Mouse (Mus musculus): ENCODE results near the gene Flad1.

Flad1 gene

DNA sequence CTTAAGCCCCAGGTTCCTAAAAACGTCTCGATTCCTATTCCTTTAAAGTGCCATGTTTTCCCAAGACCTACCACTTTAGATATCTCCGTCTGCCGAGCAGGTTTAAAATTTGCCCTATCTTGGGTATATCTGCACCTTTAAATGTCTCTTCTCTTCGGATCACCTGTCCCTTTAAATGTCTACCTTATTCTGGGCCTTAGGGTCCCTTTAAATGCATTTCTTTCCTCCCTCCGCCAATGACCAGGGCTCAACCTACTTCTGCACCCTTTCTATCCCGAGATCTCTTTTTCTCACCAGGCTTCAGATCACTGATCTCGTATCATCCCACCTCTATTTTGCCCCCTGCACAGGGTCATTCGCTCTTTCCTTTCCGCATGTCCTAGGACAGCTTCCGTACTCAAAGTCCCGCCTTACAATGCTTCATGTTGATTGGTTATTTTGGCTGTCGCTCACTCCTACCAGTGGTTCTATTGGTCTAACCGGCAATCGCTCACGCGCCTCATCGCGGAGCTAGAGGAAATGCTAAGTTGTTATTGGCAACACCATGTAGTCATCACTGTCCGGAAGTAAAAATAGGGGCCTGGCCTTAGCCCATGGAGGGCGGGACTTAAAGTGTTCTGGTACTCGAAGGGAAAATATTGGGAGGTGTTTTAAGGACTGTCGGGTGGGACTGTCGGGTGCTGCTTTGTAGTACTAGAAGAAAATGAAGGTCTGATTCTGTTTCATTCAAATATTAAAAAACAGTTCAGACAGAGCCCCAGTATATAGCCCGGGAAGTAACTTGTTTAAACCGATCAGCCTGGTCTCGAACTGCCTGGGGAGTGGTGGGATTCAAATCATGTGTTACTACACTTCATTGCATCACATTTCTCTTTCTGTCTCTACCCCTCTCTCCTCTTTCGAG is at the start of gene Flad1:
TSS of gene Flad1 (minus strand) at position 381 of the 904 bp plus-strand sequence.
- 3% methylated on average over 28 of the region's 28 CpGs for WGBS

GRCm38 (mm10) chr3:89458965-89459807 is 47.5 kb upstream of the Flad1 start:
- WGBS: under 1% methylated on average over 36 of the region's 36 CpGs

GRCm38 (mm10) chr3:89458372-89458964 is 46.8 kb upstream of the Flad1 start:
- 29% methylated on average over 13 of the region's 13 CpGs for WGBS

DNA sequence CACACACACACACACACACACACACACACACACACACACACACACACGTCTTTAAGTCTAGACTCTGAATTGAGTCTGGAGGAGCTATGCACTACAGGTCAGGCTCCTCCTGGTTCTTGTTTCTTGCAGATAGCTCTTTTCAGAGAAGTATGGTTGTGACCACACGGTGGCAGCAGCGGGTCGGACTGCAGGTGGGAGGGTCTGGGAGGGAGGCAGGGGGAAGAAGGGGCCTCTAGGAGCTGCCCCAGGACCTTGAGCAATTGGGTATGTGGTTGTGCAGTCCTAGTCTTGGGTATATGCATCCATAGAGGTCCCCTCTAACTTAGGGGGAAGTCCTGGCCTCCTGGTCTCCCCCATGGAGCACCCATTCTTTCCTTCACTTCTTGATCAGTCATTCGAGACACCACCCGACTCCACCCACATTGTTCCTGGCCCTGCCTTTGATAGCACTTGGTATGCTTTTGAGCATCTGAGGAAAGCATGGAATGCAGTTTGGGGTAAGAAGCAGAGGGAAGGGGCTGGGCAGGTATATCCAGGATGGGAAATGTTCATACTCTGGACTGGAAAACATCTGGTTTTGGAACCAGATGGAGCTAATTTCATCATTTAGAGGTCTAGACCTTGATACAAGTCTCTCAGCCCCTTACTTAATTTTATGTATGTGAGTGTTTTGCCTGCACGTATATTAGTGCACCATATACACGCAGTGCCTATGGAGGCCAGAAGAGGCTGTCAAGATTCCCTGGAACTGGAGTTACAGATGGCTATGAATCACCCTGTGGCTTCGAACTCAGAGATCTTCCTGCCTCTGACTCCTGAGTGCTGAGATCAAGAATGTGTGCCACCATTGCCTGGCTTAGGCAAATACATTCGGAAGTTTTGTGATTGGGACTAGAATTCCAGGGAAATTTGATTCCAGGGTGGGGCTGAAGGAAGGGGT is 45.3 kb upstream of the Flad1 start:
- 35% methylated on average over 10 of the region's 10 CpGs for WGBS

GRCm38 (mm10) chr3:89455786-89456285 is 44.2 kb upstream of the Flad1 start:
- WGBS: 92% methylated on average over 1 of the region's 1 CpGs

GRCm38 (mm10) chr3:89454401-89455177 is 42.9 kb upstream of the Flad1 start, which contains the start of gene Pmvk:
Pmvk (plus strand) TSS chr3:89454541.
- 79% methylated on average over 10 of the region's 10 CpGs for WGBS

- WGBS: 90% methylated on average over 1 of the region's 1 CpGs
These were observed 40.2 kb upstream of the Flad1 start for GRCm38 (mm10) chr3:89451916-89452315.

DNA sequence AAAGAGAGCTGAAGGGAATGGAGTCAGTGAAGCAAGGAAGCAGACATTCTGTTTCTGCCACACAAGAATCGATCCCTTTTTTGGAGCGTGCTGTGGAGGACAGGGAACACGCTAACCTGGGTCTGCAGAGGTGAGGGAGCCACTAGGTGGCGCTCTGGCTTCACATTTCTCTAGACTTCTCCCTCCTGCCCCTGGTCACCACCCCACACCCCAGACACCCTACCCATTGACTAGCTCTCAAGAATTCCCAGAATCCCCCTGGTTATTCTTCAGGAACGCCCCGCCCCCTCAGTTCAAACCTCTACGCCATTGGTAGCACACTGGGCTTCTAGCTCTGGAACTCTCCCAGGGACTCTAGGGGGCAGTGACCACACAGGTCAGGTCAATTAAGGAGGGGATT is 37.9 kb upstream of the Flad1 start:
- WGBS: 34% methylated on average over 7 of the region's 7 CpGs

GRCm38 (mm10) chr3:89448720-89449537 is 37.3 kb upstream of the Flad1 start:
- WGBS: 67% methylated on average over 13 of the region's 13 CpGs

DNA sequence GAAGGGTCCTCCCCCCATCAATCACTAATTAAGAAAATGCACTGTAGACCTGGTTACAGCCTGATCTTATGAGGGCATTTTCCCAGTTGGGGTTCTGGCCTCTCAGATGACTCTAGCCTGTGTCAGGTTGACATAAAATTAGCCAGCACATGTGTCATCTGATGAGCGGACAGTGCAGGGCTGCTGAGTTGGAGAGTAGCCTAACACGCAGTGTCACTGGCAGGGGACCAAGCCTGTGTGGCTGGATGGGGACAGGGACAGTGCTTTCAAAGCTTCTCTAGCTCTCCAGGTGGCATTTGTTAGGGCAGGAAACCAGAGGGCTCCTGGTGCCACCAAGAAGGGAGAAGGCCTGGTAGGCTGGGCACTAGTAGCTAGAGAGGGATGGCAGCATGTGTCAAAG is 29.0 kb upstream of the Flad1 start:
- 84% methylated on average over 2 of the region's 2 CpGs for whole genome bisulfite sequencing

- WGBS: 12% methylated on average over 5 of the region's 5 CpGs
These were observed 25.6 kb upstream of the Flad1 start for GRCm38 (mm10) chr3:89437269-89437668.

- WGBS: 8% methylated on average over 16 of the region's 16 CpGs
These were observed 24.8 kb upstream of the Flad1 start, which contains the start of gene Pbxip1 for GRCm38 (mm10) chr3:89436176-89437113. Pbxip1 (plus strand) TSS chr3:89436706.

DNA sequence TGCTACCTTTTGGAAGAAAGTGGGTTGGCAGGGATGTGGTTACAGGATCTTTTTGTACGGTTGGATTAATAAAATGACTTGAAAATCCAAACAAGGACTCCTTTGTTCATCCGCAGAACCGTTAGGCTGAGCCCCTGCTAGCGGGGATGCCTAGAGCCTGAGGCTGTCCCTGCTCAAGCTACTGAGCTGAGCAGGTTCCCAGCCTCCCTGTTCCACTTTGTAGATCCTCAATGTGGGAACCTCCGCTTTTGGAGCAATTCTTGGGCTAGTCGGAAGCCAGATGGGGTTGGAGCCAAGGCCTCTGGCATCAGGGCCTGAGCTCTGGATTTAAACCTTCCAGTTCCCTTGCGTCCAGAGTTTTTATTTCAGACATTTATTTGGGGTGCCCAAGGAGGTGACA is 23.4 kb upstream of the Flad1 start:
- 49% methylated on average over 7 of the region's 7 CpGs for whole genome bisulfite sequencing

DNA sequence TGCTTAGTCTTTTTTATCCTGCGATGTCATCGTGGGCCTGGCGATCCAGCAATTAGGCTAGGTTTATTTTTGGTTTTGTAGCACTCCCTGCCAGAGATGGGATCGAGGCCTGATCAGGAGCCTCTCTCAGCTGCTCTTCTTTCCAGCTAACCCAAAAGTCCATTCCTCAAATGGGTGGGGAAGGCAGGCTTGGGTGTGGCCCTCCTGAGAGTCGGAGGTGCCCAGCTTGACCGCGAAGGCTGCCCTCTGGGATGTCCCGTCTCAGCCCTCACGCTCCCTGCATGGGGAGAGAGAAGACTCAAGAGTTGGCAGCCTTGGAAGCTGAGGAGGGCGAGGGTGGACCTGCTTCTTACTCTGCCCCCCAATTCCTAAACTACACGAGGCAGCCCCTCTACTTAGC is 22.9 kb upstream of the Flad1 start:
- 54% methylated on average over 11 of the region's 11 CpGs for WGBS

- WGBS: 86% methylated on average over 8 of the region's 8 CpGs
These were observed 20.9 kb upstream of the Flad1 start for GRCm38 (mm10) chr3:89432606-89433005.

DNA sequence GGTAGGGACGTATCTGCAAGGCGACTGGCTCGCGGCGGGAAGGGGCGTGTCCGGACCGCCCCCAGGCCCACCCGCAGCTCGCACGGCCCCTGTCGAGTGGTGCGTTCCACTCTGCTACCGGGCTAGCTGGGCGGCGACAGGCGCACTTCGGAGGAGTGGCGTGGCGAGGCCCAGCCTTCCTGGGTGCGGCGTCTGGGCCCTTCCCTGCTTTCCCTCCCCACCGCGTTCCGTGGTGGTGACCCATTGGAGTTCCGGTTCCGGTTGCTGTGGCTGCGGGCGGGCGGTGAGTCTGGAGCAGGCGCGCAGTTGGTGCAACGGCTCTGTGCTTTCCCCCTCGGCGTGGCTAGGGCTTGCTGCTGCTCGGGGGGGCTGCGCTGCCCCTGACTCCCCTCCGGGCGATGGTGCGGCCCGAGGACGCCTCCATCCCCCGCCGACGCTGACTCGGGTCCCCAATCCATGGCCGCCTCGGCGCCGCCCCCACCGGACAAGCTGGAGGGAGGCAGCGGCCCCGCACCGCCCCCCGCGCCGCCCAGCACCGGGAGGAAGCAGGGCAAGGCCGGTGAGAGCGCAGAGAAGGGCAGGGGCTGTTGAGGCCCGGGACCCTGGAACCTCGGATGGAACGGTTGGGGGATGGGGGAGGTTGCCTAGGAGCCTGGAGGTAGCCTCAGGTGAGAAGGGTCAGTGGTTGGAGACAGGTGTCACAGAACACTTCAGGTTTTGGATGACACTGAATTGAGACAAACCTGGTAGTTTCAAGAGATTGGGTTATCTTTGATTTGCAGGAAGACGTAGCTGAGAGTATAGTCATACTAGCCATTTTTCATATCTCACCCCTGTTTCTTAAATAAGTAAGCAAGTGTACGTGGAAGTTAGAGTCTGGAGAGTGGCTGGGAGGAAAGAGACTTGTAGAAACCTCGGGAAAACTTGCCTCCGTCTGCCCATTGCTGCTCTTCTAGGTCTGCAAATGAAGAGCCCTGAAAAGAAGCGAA is 18.8 kb upstream of the Flad1 start, which contains the start of gene Pygo2:
TSS of gene Pygo2 (plus strand) at position 44 of the 989 bp plus-strand sequence.
- 2% methylated on average over 68 of the region's 68 CpGs for WGBS

GRCm38 (mm10) chr3:89429021-89429420 is 17.4 kb upstream of the Flad1 start:
- 96% methylated on average over 7 of the region's 7 CpGs for WGBS

Measured in cerebral cortex, adult 2 months (tissue).